Mouse (Mus musculus) retina, adult 2 months (tissue): ENCODE results near the gene St6galnac5.
"Not testable (repeated sequence)": the region's sequence is repeated elsewhere in the genome, so short reads cannot be mapped to it uniquely, and the experiment has no call there.

Source experiments
- DNase-seq: peaks from one replicate; pipeline ENCODE4 v3.0.0-alpha.2; 2012; ENCODE audit warnings: low read depth, low spot score

Gene St6galnac5

DNA sequence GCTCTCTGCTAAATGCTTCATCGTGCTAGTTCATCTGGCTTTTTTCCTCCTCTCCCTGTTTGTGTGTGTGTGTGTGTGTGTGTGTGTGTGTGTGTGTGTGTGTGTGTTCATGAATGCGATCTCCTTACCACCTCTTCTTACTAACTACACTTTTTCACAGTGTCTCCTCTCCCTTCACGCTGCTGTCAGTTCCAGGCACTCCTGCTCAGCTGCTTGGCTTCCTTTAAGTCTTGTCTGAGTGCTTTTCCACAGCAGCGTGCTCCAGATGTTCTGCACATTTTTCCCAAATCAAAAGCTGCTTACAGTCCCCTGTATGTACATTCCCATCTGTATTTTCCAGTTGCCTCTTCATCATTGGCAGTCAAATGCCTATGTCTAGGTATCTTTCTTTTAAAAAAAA is 189.0 kb downstream of the St6galnac5 start:
- no peak for DNase-seq

DNA sequence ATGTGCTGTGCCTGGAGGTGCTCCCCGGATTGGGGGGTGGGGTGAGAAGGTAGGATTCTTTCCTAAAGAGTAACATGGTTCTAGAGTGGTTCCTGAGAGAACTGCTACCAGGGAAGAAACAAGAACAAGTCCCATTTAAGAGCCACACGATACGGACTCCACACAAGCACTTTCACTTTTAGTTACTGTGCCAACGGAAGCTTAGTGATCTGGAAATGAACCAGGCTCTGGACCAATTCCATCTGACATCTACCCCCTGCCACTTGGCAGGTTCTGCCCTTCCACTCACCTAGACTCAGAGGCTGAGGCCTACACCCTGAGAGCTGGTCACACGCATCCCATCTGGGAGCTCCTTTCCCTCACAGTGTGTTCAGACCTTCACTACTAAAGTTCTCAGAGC is 189.4 kb downstream of the St6galnac5 start:
- DNase-seq: no peak

DNA sequence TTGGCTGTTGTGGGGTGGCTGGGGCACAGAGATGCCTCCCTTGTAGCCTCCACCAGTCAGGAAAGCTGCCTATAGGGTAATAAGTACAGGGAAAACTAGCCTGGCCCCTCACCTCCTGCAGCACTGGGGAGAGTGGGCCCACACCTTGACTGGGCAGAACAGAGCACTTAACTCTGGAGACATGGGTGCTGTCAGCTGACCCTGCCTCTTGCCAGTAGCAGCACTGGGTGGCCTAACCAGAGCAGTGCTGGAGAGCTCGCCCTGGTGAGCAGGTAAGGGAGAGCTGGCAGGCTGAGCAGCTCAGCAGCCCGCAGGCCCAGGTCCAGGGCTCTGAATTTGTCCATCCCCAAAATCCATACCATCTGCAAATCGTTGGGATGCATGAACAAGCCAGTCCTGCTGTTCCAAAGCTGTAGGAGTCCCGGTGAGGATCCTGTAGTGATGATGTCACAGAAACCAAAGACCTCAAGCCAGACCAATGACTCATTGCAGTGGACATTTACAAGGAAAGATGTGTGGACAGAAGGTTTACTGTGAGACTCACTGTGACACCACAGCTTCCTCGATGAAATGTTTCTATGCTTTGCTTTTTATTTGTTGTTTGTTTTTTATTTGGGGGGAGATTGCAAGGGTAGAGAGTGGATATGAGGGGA is 193.6 kb downstream of the St6galnac5 start:
- DNase-seq: not testable (repeated sequence)

DNA sequence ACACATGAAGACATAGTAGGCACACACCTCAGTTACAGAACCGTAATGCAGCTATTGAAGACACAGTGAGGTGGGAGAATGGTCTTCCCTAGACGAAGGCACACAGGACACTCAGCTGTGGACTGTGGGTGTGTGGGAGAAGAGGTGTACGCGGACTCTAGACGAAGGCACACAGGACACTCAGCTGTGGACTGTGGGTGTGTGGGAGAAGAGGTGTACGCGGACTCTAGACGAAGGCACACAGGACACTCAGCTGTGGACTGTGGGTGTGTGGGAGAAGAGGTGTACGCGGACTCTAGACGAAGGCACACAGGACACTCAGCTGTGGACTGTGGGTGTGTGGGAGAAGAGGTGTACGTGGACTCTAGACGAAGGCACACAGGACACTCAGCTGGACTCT is 197.7 kb downstream of the St6galnac5 start:
- not testable (repeated sequence) for DNase-seq

DNA sequence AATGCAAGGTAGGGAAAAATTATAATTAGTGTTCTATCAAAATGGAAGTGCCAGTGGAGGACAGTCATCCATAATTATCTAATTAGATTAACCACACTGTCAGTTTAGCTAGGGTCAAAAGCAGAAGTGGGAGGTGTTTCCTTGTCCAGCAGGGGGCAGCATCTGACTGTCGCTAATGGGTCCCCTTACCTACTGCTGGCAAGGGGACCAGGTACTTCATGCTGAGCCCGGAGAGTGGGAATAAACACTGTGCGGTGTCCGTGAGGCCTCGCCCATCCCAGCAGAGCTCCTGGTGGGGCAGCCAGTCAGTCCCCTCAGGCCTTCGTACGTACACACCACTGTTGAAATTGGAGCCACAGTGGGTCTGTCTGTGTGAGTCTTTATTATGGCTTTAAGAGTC is 198.3 kb downstream of the St6galnac5 start:
- peak; percentile 29 for DNase-seq

DNA sequence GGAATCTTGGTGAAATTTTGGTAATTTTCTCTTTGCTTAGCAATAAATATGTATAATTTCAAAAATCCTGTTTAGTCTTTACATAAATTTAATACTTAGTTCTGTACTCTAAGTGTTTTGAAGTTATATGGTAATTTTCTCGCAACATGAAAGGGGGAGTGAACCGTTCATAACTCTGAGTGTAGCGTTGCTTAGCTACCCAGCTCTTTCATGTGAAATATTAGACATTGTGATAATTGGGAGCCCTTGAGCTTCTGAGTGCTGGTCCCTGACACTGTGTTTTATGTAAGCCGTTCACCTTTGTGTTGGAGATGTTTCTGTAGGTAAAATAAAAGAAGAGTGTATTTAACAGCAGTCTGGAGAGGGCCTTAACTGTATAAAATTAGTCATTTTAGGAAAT is 202.2 kb downstream of the St6galnac5 start:
- DNase-seq: no peak

DNA sequence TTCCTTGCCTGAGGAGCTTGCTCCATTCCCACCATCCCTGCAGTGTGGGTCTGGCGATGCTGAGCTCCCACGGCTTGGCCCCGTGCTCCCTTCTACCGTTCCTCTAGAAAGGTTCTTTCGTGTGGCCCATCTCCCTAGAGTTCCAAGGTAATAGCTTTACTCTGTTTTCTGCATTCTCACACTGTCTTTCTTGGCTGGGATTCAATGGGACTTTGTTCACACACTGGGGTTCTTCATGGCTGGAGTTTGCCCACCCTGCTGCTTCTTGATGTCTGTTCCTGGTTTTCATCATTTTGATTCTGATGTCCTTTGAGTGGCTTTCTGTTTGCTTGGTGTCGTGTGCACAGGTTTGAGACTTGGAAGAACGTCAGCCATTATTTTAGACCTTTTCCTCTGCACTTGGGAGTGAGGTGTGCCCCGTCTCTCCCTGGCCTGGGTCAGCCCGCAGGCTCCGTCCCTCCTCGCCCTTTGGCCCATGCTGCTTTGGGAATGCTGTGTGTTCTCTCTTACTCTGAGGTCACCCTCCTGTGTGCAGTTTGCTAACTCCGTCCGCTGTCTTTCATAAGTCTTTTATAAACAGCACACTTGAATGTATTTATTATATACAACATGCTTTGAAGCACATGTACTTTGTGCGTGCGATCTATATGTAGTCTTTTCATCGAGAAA is 205.0 kb downstream of the St6galnac5 start:
- DNase-seq: no peak

DNA sequence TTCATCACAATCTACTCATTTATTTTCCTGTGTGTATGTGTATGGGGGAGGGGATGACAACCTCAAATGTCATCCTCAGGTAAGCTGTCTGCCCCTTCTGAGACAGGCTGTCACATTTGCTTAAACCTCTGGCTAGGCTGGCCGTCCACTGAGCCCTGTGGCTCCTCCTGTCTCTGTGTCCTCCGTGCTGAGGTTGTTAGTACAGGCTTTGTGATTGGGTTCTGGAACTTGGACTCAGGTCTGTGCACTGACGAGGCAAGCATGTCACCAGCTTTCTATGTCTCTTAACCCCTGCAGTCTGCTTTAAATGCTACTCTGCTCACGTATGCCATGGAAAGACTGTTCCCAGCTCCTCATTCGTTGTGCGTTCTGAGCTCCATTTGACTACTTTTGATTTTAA is 205.7 kb downstream of the St6galnac5 start:
- DNase-seq: no peak

DNA sequence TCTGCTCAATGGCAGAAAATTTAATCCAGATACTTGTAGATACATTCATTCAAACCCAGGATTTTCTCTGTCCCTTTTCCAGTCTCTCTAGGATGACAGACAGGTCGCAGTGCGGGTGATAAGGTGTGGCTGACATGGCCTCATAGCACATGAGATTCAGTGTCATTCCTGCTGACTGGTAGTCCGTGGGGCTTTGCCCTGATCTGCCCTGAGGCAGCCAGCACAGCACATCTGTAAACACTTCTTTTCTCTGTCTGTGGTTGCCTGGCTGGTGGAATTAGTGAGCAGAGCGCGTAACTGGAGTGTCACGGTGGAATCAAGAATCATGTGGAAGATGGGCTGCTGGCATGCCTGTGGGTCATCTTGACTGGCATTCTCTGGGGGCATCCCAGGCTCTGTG is 212.0 kb downstream of the St6galnac5 start:
- no peak for DNase-seq

DNA sequence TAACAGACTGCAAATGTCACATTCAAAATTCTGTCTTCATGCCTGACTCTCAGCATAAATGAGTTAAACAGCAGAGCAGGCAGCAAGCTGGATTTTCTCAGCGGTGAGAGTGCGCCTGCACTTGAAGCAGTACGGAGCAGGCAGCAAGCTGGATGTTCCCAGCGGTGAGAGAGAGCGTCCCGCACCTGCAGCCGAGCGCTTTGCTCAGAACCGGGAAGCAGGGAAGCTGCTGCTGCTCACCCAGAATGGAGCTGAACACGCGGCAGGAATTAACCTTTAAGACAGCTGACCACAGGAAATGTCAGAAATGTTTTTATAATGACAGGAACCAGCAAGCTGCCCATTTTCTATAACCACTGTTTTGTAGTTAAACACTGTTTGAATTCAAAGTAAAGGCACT is 214.6 kb downstream of the St6galnac5 start:
- DNase-seq: no peak
